Mouse (Mus musculus): ENCODE measurements around the gene Ptprt. TPM values are rescaled to one million over a fixed set of nuclear protein-coding genes. Genes with fewer than 3 reads are reported as not detected.

Gene Ptprt
- polyA plus RNA-seq, 1 experiment = 0.39 TPM

- Histone ChIP-seq H3K4me3 (ENCODE audit: low read depth, low read length) (no peak overlapping the region), H3K4me1 (ENCODE audit: control insufficient read depth, insufficient read depth, insufficient read length, low read length) (no peaks in the 10 kb centered on the region), H3K36me3 (ENCODE audit: control insufficient read depth, insufficient read depth, low read length) (no peaks in the 10 kb centered on the region), H3K27me3 (ENCODE audit: control insufficient read depth, insufficient read depth, low read length) (no peaks in the 10 kb centered on the region), H3K27ac (ENCODE audit: insufficient read depth, low read depth, low read length) (no peak overlapping the region)
- 63% methylated on average over 4 of the region's 4 CpGs for WGBS
- TF ChIP-seq POLR2A (IDR thresholded peaks at IDR 0.05; ENCODE audit: low read depth, low read length) (no peak), CTCF (IDR thresholded peaks at IDR 0.05; ENCODE audit: extremely low read depth, insufficient read length, insufficient replicate concordance, low read depth, low read length) (no peak)
Measured at GRCm38 (mm10) chr2:162613480-162613879, 47.5 kb downstream of the Ptprt start.

- TF ChIP-seq CTCF (IDR thresholded peaks at IDR 0.05; ENCODE audit: extremely low read depth, insufficient read length, insufficient replicate concordance, low read depth, low read length) (no peak), POLR2A (IDR thresholded peaks at IDR 0.05; ENCODE audit: low read depth, low read length) (no peak)
- 85% methylated on average over 5 of the region's 5 CpGs for WGBS
- Histone ChIP-seq H3K27ac (ENCODE audit: insufficient read depth, low read depth, low read length) (no peak overlapping the region), H3K4me1 (ENCODE audit: control insufficient read depth, insufficient read depth, insufficient read length, low read length) (no peaks in the 10 kb centered on the region), H3K4me3 (ENCODE audit: low read depth, low read length) (no peak overlapping the region), H3K27me3 (ENCODE audit: control insufficient read depth, insufficient read depth, low read length) (no peaks in the 10 kb centered on the region), H3K36me3 (ENCODE audit: control insufficient read depth, insufficient read depth, low read length) (no peaks in the 10 kb centered on the region)
Measured at GRCm38 (mm10) chr2:162602721-162603120, 58.2 kb downstream of the Ptprt start.

DNA sequence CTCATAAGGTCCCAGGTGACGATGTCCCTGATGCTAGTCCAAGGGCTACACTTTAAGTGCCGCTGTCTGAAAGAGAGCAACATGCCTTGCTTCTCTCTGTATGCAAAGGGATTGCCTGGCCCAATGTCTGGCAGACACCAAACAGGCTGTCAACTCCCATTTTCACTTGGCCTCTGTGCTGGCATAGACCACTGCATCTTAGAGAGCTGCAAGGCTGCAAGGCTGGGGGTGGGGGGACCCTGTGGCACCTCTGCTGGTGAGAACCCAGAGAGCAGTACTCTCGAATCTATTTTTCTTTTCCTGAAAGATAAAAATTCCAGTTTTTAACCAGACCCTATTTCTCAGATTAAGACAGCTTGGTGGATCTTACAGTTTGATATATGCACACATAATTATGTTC, 69.6 kb downstream of the Ptprt start:
- Histone ChIP-seq H3K4me1 (ENCODE audit: control insufficient read depth, insufficient read depth, insufficient read length, low read length) (no peaks in the 10 kb centered on the region), H3K27ac (ENCODE audit: insufficient read depth, low read depth, low read length) (no peak overlapping the region), H3K4me3 (ENCODE audit: low read depth, low read length) (no peak overlapping the region), H3K27me3 (ENCODE audit: control insufficient read depth, insufficient read depth, low read length) (no peaks in the 10 kb centered on the region), H3K36me3 (ENCODE audit: control insufficient read depth, insufficient read depth, low read length) (no peaks in the 10 kb centered on the region)
- 83% methylated on average over 3 of the region's 3 CpGs for WGBS
- TF ChIP-seq CTCF (IDR thresholded peaks at IDR 0.05; ENCODE audit: extremely low read depth, insufficient read length, insufficient replicate concordance, low read depth, low read length) = no peak
- no peak for TF ChIP-seq POLR2A (IDR thresholded peaks at IDR 0.05; ENCODE audit: low read depth, low read length)

GRCm38 (mm10) chr2:162581651-162582050, 79.3 kb downstream of the Ptprt start:
- H3K36me3 ChIP-seq (ENCODE audit: control insufficient read depth, insufficient read depth, low read length) = no peaks in the 10 kb centered on the region
- no peak overlapping the region for H3K27ac ChIP-seq (ENCODE audit: insufficient read depth, low read depth, low read length)
- H3K27me3 ChIP-seq (ENCODE audit: control insufficient read depth, insufficient read depth, low read length) = no peaks in the 10 kb centered on the region
- WGBS = 76% methylated on average over 4 of the region's 4 CpGs
- H3K4me1 ChIP-seq (ENCODE audit: control insufficient read depth, insufficient read depth, insufficient read length, low read length) = no peaks in the 10 kb centered on the region
- H3K4me3 ChIP-seq (ENCODE audit: low read depth, low read length) = no peak overlapping the region
- TF ChIP-seq POLR2A (IDR thresholded peaks at IDR 0.05; ENCODE audit: low read depth, low read length) = no peak
- no peak for TF ChIP-seq CTCF (IDR thresholded peaks at IDR 0.05; ENCODE audit: extremely low read depth, insufficient read length, insufficient replicate concordance, low read depth, low read length)

DNA sequence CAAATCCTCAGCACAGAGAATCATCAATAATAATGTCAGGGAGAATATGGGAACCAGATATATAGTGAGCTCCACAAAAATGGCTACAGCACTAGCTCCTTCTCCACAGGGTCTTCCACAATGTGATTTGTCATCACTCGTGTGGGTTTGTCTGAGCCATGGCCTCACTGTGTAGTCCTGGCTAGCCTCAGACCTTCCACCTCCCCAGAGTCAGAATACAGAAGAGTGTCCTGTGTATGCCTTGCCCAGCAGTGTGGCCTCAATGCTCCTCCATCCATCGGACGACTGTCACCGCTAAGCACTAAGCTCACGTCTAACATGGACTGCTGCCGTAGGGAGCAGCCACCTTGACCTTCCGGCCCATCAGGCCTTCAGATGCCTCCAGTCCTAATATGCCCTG, 83.1 kb downstream of the Ptprt start:
- Histone ChIP-seq H3K36me3 (ENCODE audit: control insufficient read depth, insufficient read depth, low read length) (no peaks in the 10 kb centered on the region), H3K27me3 (ENCODE audit: control insufficient read depth, insufficient read depth, low read length) (no peaks in the 10 kb centered on the region), H3K4me1 (ENCODE audit: control insufficient read depth, insufficient read depth, insufficient read length, low read length) (no peaks in the 10 kb centered on the region), H3K4me3 (ENCODE audit: low read depth, low read length) (no peak overlapping the region), H3K27ac (ENCODE audit: insufficient read depth, low read depth, low read length) (no peak overlapping the region)
- 91% methylated on average over 7 of the region's 7 CpGs for WGBS
- TF ChIP-seq POLR2A (IDR thresholded peaks at IDR 0.05; ENCODE audit: low read depth, low read length) (no peak), CTCF (IDR thresholded peaks at IDR 0.05; ENCODE audit: extremely low read depth, insufficient read length, insufficient replicate concordance, low read depth, low read length) (no peak)

GRCm38 (mm10) chr2:162572851-162573250, 88.1 kb downstream of the Ptprt start:
- no peak overlapping the region for H3K4me3 ChIP-seq (ENCODE audit: low read depth, low read length)
- H3K4me1 ChIP-seq (ENCODE audit: control insufficient read depth, insufficient read depth, insufficient read length, low read length) = no peaks in the 10 kb centered on the region
- TF ChIP-seq CTCF (IDR thresholded peaks at IDR 0.05; ENCODE audit: extremely low read depth, insufficient read length, insufficient replicate concordance, low read depth, low read length) (no peak), POLR2A (IDR thresholded peaks at IDR 0.05; ENCODE audit: low read depth, low read length) (no peak)
- no peaks in the 10 kb centered on the region for H3K27me3 ChIP-seq (ENCODE audit: control insufficient read depth, insufficient read depth, low read length)
- no peak overlapping the region for H3K27ac ChIP-seq (ENCODE audit: insufficient read depth, low read depth, low read length)
- no peaks in the 10 kb centered on the region for H3K36me3 ChIP-seq (ENCODE audit: control insufficient read depth, insufficient read depth, low read length)
- WGBS = 59% methylated on average over 2 of the region's 2 CpGs

- no peak overlapping the region for H3K4me3 ChIP-seq (ENCODE audit: low read depth, low read length)
- H3K36me3 ChIP-seq (ENCODE audit: control insufficient read depth, insufficient read depth, low read length) = no peaks in the 10 kb centered on the region
- TF ChIP-seq POLR2A (IDR thresholded peaks at IDR 0.05; ENCODE audit: low read depth, low read length) (no peak), CTCF (IDR thresholded peaks at IDR 0.05; ENCODE audit: extremely low read depth, insufficient read length, insufficient replicate concordance, low read depth, low read length) (no peak)
- no peaks in the 10 kb centered on the region for H3K27me3 ChIP-seq (ENCODE audit: control insufficient read depth, insufficient read depth, low read length)
- no peaks in the 10 kb centered on the region for H3K4me1 ChIP-seq (ENCODE audit: control insufficient read depth, insufficient read depth, insufficient read length, low read length)
- WGBS = 87% methylated on average over 12 of the region's 12 CpGs
- no peak overlapping the region for H3K27ac ChIP-seq (ENCODE audit: insufficient read depth, low read depth, low read length)
Measured at GRCm38 (mm10) chr2:162571037-162571436, 89.9 kb downstream of the Ptprt start.
